ENCODE assay signal across 7 mouse cellular contexts in the genomic region with DNA sequence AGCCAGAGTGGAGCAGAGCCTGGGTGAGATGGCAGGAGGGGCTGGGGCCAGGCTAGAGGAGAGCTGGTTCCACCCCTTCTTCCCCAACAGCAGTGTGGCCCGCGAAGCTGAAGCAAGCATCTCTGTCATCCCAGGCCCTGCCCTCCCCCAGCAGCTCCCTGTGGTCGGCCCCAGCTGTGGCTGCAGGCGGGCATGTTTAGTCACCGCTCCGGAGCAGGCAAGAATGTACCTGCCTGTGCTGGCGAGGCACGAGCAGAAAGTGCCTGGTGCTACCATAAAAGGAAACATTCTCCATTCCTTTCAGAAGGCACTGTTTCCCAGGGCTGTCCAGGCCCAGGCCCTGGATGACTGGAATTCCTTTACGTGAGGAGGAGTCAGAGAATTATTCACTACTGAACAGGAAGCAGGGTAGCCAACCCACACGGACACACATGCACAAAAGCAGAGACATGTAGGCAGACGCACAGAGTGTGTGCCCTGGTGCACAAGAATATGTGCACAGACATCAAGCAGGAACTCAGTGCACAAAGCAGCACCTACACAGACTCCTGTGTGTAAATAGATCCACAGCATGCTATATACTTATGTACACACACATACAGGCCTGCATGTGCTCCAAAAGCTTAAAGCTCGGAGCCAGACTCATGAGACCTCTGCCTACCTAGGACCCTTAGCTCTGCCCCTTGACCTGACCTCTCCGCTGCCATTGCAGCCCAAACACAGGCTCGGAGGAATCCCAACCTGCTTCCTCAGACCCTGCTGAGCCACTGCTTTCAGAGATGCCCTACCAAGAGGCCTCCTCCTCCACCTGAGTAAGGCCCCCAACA. TPM values are rescaled to one million over a fixed set of nuclear protein-coding genes. Genes with fewer than 3 reads are reported as not detected.
DNase-seq lines count a peak whose midpoint lies in the region; ATAC-seq and TF ChIP-seq lines count a peak whose summit lies in the region.

No protein-coding gene starts in this region.

- peaks cover 55% of the 10 kb centered on the region; the same call in 1 of the 2 replicates for H3K36me3 ChIP-seq in ES-E14 (ENCODE audit: control insufficient read depth, insufficient read depth, low read length, poor library complexity, severe bottlenecking)
- peaks cover 63% of the 10 kb centered on the region for H3K36me3 ChIP-seq in embryonic facial prominence, embryonic 13.5 days
- peaks cover 69% of the 10 kb centered on the region for H3K36me3 ChIP-seq in limb, embryonic 10.5 days

- no peaks in the 10 kb centered on the region for H3K27me3 ChIP-seq in embryonic facial prominence, embryonic 13.5 days
- no peaks in the 10 kb centered on the region for H3K27me3 ChIP-seq in limb, embryonic 10.5 days (ENCODE audit: low read depth, poor library complexity, severe bottlenecking)

- ATAC-seq in embryonic facial prominence, embryonic 13.5 days (ENCODE audit: insufficient number of reproducible peaks, insufficient read depth, low FRiP score, low TSS enrichment, low read depth) = peak; percentile 83
- ATAC-seq in hematopoietic stem cell, adult 5-6 weeks (replicated peaks in 1 of 2; ENCODE audit: insufficient read depth in 1 of 2, low FRiP score in 2 of 2, low TSS enrichment in 1 of 2, low read depth in 1 of 2, poor library complexity in 2 of 2, severe bottlenecking in 2 of 2) = peak; percentile 55 to 73

- peak overlapping the region; percentile 80 for H3K27ac ChIP-seq in ES-E14 (ENCODE audit: insufficient read depth, low read depth, low read length, poor library complexity, severe bottlenecking)
- H3K27ac ChIP-seq in embryonic facial prominence, embryonic 13.5 days = peak overlapping the region; percentile 97
- peak overlapping the region; percentile 92 for H3K27ac ChIP-seq in limb, embryonic 10.5 days

- WGBS in embryonic facial prominence, embryonic 13.5 days = 9% methylated on average over 14 of the region's 14 CpGs
- WGBS in limb, embryonic 10.5 days = 23% methylated on average over 14 of the region's 14 CpGs

- no peaks in the 10 kb centered on the region for H3K9me3 ChIP-seq in ES-E14 (ENCODE audit: control insufficient read depth, insufficient read depth, low read depth, low read length)
- H3K9me3 ChIP-seq in embryonic facial prominence, embryonic 13.5 days = no peaks in the 10 kb centered on the region
- H3K9me3 ChIP-seq in limb, embryonic 10.5 days (replicated peaks) = no peaks in the 10 kb centered on the region

- in situ Hi-C loops in ES-E14 (cut with MboI; ENCODE audit: low sequenced_read_pairs in 2 of 2, unreplicated experiment in 2 of 2) = no loop called here

- peak overlapping the region; percentile 31 for H3K4me2 ChIP-seq in embryonic facial prominence, embryonic 13.5 days

- H3K4me1 ChIP-seq in ES-E14 (ENCODE audit: control insufficient read depth in 2 of 2, insufficient read depth in 2 of 2, low read length in 2 of 2, poor library complexity in 1 of 2) = peaks cover 11 to 44% of the 10 kb centered on the region in 2 experiments; a peak in 3 of 4 replicates
- H3K4me1 ChIP-seq in embryonic facial prominence, embryonic 13.5 days = peaks cover 51% of the 10 kb centered on the region
- H3K4me1 ChIP-seq in limb, embryonic 10.5 days = peaks cover 48% of the 10 kb centered on the region

- DNase-seq in CD4-positive, CD25-positive, alpha-beta regulatory T cell, adult 2 months (ENCODE audit: low read depth, low spot score) = peak; percentile 82
- DNase-seq in ES-E14 (ENCODE audit: low read depth, low spot score) = peak; percentile 66
- DNase-seq in limb, embryonic 10.5 days (ENCODE audit: low spot score) = peak; percentile 74
- peak; percentile 71 for DNase-seq in mesoderm, embryonic 11.5 days (ENCODE audit: low read depth, low spot score)
- DNase-seq in thymus, postnatal 14 days = peak; percentile 83

- peak overlapping the region; percentile 46 for H3K9ac ChIP-seq in ES-E14 (ENCODE audit: insufficient read depth, low read depth, low read length, poor library complexity, severe bottlenecking)
- H3K9ac ChIP-seq in embryonic facial prominence, embryonic 13.5 days = peak overlapping the region; percentile 49

- peak overlapping the region; percentile 2 to 4; a peak in 1 of 4 replicates for H3K4me3 ChIP-seq in ES-E14 (ENCODE audit: insufficient read depth in 1 of 2, low read depth in 1 of 2, low read length in 2 of 2, poor library complexity in 1 of 2, severe bottlenecking in 1 of 2)
- H3K4me3 ChIP-seq in embryonic facial prominence, embryonic 13.5 days = no peak overlapping the region
- H3K4me3 ChIP-seq in limb, embryonic 10.5 days = peak overlapping the region; percentile 25

TF ChIP-seq in ES-E14, 5 proteins besides CTCF, POLR2A, EP300 and RAD21:
- 0 out of 2 replicates have a peak, but pooled peaks have one; percentile 29 for TF ChIP-seq MAFK (IDR thresholded peaks at IDR 0.05; ENCODE audit: insufficient read depth, low read depth, low read length)
- TF ChIP-seq CHD2 (IDR thresholded peaks at IDR 0.05; ENCODE audit: low read depth, low read length) = no peak
- no peak for TF ChIP-seq ZNF384 (IDR thresholded peaks at IDR 0.05; ENCODE audit: low read depth, low read length)

RNA-seq across cellular contexts. Expression of a gene that starts 42.1 kb away (rescaled TPM):
- total RNA-seq in ES-E14 (2012; rRNA removed) = 1.8 and 3.1 TPM in 2 replicates
- polyA plus RNA-seq in embryonic facial prominence, embryonic 13.5 days (2015; fragmentation: Nextera tagmentation; extraction: Ambion mirVana) = 0.22 and 0.32 TPM in 2 replicates
- total RNA-seq in hematopoietic stem cell, adult 5-6 weeks (2017) = 0.75 and 1.7 TPM in 2 replicates
- 0.20 TPM in 1 of 2 replicates, not detected in the other for polyA plus RNA-seq in limb, embryonic 10.5 days (2016; fragmentation: Nextera tagmentation; extraction: Ambion mirVana)

RNA-seq across cellular contexts. Expression of a gene that starts 43.1 kb away (rescaled TPM):
- 146 and 152 TPM in 2 replicates for total RNA-seq in ES-E14 (2012; rRNA removed)
- 36.2 and 41.0 TPM in 2 replicates for polyA plus RNA-seq in embryonic facial prominence, embryonic 13.5 days (2015; fragmentation: Nextera tagmentation; extraction: Ambion mirVana)
- 302 and 384 TPM in 2 replicates for total RNA-seq in hematopoietic stem cell, adult 5-6 weeks (2017)
- polyA plus RNA-seq in limb, embryonic 10.5 days (2016; fragmentation: Nextera tagmentation; extraction: Ambion mirVana) = 30.6 and 39.2 TPM in 2 replicates
